Mouse (Mus musculus) gastrocnemius, adult 8-10 months (tissue): ENCODE data around the gene Rela. TPM values are rescaled to one million over a fixed set of nuclear protein-coding genes. Genes with fewer than 3 reads are reported as not detected.

Source experiments
- DNase-seq, 2 experiments: peaks; one replicate each; pipeline ENCODE4 v3.0.0; 2022; ENCODE audit warnings: low spot score in 2 of 2
- total RNA-seq, 4 experiments: library from RNA; stranded (reverse); gene quantifications; 2 replicates each; pipeline ENCODE4 v1.2.4; 2022

Rela gene
- total RNA-seq = 10 to 100 TPM; 13.8 to 20.5 (median 15.0) TPM

- peak; percentile 90 to 92 for DNase-seq
Measured at GRCm38 (mm10) chr19:5637069-5638047, at the start of gene Rela. Rela (plus strand) TSS chr19:5637483.

- DNase-seq = no peak
Measured at GRCm38 (mm10) chr19:5589159-5589558, 48.1 kb upstream of the Rela start.

- no peak for DNase-seq
Measured at GRCm38 (mm10) chr19:5591888-5592287, 45.4 kb upstream of the Rela start.

GRCm38 (mm10) chr19:5599224-5599623, 38.1 kb upstream of the Rela start:
- DNase-seq = no peak

GRCm38 (mm10) chr19:5601752-5602541, 35.3 kb upstream of the Rela start, which contains the start of gene Rnaseh2c:
Rnaseh2c (plus strand) TSS chr19:5601873.
- peak in 1 of 2 experiments; percentile 46 for DNase-seq

- DNase-seq = no peak
Measured at GRCm38 (mm10) chr19:5603664-5604063, 33.6 kb upstream of the Rela start.

GRCm38 (mm10) chr19:5605126-5605525, 32.2 kb upstream of the Rela start:
- DNase-seq = no peak

GRCm38 (mm10) chr19:5606196-5606595, 31.1 kb upstream of the Rela start:
- DNase-seq = no peak

- no peak for DNase-seq
Measured at GRCm38 (mm10) chr19:5607705-5608410, 29.4 kb upstream of the Rela start.

- DNase-seq = no peak
Measured at GRCm38 (mm10) chr19:5608707-5609106, 28.6 kb upstream of the Rela start.

- no peak for DNase-seq
Measured at GRCm38 (mm10) chr19:5609171-5609546, 28.1 kb upstream of the Rela start.

- DNase-seq = peak; percentile 86 to 88
Measured at GRCm38 (mm10) chr19:5609547-5610404, 27.5 kb upstream of the Rela start, which contains the start of gene Kat5. Kat5 (minus strand) TSS chr19:5610237.

GRCm38 (mm10) chr19:5611973-5612372, 25.3 kb upstream of the Rela start:
- no peak for DNase-seq

GRCm38 (mm10) chr19:5612762-5613411, 24.4 kb upstream of the Rela start:
- DNase-seq = no peak

- DNase-seq = no peak
Measured at GRCm38 (mm10) chr19:5614953-5615352, 22.3 kb upstream of the Rela start.

GRCm38 (mm10) chr19:5620007-5620406, 17.3 kb upstream of the Rela start:
- DNase-seq = no peak

GRCm38 (mm10) chr19:5621884-5622283, 15.4 kb upstream of the Rela start:
- no peak for DNase-seq

- no peak for DNase-seq
Measured at GRCm38 (mm10) chr19:5625311-5625710, 12.0 kb upstream of the Rela start.

GRCm38 (mm10) chr19:5629907-5630306, 7.4 kb upstream of the Rela start:
- DNase-seq = no peak

GRCm38 (mm10) chr19:5632120-5632519, 5.2 kb upstream of the Rela start:
- DNase-seq = no peak
